Mouse (Mus musculus) erythroblast, embryonic 14.5 days (primary cell): ENCODE data around the gene Vhl.

Source experiments
- GATA1 ChIP-seq: IDR thresholded peaks from 2 replicates; pipeline ENCODE4 v1.6.1; 2012; ENCODE audit warnings: low read length, inconsistent platforms, mixed read lengths
- TAL1 ChIP-seq: IDR thresholded peaks from 3 replicates; pipeline ENCODE4 v1.6.1; 2012; ENCODE audit warnings: low read length, inconsistent platforms, mixed read lengths

DNA sequence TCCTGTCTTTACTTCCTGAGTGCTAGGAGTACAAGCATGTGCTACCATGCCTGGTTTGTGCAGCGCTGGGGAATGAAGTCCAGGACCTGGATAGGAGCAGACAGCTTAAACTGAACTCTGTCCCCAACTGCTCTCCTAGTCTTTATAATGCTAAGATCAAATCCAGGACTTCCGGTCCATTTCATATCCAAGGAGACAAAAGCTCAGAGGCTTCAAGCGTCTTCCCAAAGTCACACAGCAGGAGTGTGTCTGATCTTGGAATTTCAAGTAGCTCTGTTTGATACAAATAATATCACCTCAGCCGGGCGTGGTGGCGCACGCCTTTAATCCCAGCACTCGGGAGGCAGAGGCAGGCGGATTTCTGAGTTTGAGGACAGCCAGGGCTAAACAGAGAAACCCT is 52.2 kb downstream of the Vhl start:
- no peak for TF ChIP-seq GATA1
- no peak for TF ChIP-seq TAL1
